Mouse (Mus musculus) layer of hippocampus, adult 9-11 months (tissue): ENCODE results near the gene Hyal1.

Experiments
- DNase-seq: peaks from one replicate; pipeline ENCODE4 v3.0.0; 2022

The Hyal1 gene

DNA sequence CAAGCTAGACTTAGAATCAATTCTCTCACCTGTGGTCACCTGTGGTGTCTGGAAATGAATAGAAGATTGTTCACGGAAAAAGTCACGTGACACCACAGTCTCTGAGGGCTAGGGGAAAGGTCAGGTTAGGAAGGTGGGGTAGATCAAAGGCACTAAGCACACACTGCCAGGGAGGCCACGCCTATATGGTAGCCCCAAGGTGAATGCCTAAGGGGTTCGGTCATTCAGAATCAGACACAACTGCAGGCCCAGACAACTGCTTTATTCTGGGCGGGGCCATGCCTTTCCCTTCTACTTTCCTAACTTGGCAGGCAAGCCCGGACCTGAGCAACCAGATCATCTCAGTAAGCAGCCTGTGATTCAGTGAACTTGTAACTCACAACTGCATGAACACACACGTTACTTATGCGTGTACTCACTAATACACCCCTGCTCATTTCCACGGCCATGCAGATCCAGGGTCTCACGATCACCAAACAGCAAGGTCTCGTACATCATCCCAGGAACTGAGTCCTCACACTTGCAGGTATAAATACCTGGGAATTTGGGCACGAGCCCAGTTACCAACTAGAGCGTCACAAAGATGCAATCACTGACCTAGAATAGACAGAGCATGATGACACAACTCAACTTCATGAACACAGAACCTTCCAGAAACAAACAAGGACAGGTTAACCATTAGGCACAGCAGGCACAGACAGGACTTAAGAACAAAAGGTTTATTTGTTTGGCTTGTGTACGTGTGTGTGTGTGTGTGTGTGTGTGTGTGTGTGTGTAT is 959 bp upstream of the Hyal1 start:
- DNase-seq, result no peak

DNA sequence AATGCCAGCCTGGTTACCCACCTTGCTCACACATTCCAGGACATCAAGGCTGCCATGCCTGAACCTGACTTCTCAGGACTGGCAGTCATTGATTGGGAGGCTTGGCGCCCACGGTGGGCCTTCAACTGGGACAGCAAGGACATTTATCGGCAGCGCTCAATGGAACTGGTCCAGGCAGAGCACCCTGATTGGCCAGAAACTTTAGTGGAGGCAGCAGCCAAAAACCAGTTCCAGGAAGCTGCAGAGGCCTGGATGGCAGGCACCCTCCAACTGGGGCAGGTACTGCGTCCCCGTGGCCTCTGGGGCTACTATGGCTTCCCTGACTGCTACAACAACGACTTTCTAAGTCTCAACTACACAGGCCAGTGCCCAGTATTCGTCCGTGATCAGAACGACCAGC is 1.1 kb downstream of the Hyal1 start:
- no peak for DNase-seq

DNA sequence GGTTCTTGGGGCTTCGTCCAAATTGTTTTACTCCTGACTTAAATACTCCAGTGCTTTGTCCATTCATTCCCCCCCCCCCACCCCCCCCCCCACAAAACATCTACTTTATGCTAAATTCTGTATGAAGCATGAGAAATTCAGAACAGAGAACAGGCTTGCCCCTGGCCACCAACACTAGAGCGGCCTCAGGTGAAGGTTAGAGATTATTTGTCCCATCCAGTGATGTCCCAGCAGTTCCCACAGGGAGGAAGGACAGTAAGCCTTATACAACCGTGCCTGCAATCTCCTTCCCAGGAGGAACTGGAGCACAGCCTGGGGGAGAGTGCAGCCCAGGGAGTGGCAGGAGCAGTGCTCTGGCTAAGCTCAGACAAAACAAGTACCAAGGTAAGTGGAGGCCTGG is 1.9 kb downstream of the Hyal1 start, which contains the start of gene Naa80:
Gene Naa80, plus strand, starts transcription at position 301 of the 400 bp plus-strand sequence.
- DNase-seq, result no peak

DNA sequence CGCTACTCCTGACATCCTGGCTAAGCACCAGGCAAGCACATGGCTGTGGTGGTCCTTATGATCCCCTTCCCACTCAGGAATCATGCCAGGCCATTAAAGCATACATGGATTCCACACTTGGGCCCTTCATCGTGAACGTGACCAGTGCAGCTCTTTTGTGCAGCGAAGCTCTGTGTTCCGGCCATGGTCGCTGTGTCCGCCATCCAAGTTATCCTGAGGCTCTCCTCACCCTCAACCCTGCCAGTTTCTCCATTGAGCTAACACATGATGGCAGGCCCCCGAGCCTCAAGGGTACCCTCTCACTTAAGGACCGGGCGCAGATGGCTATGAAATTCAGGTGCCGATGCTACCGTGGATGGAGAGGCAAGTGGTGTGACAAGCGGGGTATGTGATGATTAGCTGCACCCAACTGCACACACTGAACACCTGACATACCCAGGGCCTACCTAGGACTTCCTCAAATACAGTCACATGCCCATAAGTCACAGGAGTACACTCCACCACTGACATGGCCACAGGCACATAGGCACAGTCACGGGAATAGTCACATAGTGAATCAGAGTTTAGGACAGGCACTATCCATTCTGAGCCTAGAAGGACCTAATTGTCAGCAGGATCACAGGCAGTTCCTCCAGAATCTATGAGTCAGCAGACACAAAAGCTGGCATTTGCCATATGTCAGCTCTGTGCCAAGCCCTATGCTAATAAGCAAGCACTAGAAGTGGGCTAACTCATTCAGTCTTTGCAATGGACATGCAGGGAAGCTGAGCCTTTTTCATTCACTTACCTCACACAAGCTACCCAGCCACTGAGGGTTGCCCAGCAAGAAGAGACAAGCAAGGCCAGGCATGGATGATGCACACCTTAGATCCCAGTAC is 2.5 kb downstream of the Hyal1 start:
- peak; percentile 71 for DNase-seq

DNA sequence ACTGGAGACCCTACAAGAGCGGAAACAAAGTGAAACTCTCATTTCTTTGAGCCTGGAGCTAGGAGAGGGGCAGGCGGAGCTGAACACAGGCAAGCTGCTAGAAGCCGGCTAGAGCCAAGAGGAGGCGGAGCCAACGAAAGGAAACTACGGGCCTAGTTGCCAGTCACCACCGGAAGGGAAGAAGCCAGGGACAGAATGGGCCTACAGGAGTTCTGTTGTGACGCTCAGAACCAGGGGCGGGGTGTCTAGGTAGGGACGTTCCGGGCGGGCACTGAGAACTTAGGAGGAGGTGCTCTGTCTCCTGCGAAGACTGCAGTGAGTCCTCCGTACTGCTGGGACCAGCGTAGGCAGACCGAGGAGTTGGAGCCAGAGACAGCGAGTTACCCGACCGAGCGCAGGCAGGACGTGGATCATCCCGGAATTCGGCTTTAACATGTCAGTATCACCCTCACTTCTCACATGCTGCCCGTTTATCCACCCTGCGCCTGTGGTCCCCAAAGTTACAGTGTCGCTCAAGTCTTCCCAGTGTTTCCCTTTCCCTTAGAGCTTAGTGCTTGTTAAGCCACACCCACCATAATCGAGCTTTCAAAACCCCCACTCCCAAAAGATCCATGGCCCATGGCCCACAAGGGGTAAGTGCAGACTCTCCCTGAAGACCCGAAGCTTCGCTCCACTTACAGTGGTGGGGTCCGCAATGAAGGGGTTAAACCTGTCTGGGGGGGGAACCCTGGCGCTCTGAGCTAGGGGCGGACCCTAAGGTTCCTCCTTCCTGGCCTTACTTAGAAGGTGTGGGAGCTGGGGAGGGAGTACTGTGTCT is 4.0 kb downstream of the Hyal1 start, which contains the start of gene Hyal3:
Gene Hyal3, plus strand, starts transcription at position 318 of the 817 bp plus-strand sequence.
- DNase-seq, result peak; percentile 93

DNA sequence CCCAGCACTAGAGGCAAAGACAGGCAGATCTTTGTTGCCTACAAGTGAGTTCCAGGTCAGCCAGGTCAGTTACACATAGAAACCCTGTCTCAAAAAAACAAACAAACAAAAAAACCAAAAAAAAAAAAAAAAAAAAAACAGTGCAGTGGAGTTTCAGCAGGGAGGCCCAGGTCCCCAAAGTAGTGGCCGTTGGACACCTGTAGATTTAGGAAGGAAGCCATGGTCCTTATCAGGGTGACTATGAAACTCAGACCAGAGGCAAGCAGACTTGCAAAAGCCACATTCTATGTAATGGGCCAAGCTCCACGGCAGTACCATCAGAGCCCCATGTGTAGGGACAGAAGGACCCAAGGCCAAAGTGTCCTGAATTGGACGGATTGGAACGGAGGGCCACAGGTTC is 4.9 kb downstream of the Hyal1 start:
- no peak for DNase-seq

DNA sequence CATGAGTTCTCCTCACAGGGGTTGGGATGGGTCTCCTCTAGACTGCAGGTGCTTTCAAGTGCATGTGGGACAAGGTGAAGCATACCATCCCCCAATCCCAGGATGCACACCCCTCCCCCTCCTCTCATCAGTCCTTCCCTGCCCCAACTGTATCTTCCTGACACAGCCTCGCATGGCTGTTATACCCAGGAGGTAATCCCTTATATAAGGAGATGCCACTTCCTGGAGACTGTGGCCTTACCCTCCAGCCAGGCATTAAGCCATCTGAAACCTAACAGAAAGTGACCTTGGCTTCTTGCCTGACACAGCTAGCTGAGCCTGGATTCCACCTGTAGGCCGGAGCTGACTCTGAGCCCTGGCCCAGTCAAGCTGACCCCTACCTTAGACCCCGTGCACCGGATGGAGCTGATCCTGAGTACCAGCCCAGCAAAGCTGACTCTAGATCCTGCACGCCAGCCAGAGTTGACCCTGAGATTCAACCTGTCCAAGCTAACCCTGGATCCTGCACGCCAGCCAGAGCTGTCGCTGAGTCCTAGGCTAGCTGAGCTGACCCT is 5.9 kb downstream of the Hyal1 start:
- no peak for DNase-seq

DNA sequence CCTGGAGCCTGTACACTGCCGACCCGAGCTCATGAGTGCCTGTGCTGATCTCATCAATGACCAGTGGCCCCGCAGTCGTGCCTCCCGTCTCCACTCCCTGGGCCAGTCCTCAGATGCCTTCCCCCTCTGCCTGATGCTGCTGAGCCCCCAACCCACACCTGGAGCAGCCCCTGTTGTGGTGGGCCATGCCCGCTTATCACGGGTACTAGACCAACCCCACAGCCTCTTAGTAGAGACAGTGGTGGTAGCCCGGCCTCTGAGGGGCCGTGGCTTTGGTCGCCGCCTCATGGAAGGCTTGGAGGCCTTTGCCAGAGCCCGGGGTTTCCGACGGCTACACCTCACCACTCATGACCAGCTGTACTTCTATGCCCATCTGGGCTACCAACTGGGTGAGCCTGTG is 6.4 kb downstream of the Hyal1 start:
- no peak for DNase-seq

DNA sequence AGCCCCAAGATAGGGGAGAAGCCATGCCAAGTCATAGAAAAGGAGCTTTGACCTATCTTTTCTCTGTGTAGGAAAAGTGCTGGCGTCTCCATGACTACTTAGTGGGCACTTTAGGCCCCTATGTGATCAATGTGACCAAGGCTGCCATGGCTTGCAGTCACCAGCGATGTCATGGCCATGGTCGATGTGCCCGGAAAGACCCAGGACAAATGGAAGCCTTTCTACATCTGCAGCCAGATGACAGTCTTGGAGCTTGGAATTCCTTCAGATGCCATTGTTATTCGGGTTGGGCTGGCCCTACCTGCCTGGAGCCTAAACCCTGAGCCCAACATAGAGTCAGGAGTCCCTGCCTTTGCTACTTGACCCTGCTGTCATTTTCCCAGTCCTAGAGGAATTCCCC is 9.8 kb downstream of the Hyal1 start:
- no peak for DNase-seq

DNA sequence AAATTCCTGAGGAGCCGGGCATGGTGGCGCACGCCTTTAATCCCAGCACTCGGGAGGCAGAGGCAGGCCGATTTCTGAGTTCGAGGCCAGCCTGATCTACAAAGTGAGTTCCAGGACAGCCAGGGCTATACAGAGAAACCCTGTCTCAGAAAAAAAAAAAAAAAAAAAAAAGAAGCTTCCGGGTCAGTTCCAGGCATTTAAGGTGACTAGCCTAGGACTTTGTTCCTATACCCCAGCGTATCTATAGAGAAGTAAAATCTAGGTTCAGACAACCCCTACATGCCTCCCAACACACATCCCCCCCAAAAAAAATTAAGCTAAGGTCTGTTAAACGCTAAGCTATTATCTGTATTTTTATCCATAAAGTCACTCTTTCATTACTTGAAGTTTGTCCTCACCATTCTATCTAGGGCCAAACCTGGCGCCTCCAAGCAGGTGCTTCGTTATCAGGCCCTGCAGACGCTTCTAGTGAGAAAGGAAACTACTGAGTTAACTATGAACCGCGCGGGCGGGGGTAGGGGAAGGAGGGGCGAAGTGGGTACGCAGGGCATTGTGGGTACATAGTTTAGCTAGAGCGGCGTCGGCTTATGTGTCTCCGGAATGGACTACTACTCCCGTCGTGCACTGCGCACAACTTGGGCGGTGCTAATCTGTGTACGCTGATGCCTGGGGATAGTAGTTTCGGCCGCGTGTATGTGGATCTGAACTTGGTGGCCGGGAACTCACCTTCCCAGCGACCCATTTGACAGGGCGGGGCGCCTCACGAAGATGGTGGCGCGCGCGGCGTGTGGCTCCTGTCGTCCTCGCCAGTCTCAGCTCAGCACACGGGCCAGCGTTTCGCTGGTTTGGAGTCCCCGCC is 10.5 kb downstream of the Hyal1 start, which contains the start of gene Ifrd2:
Gene Ifrd2, plus strand, starts transcription at position 669 of the 859 bp plus-strand sequence.
- peak; percentile 99 for DNase-seq

DNA sequence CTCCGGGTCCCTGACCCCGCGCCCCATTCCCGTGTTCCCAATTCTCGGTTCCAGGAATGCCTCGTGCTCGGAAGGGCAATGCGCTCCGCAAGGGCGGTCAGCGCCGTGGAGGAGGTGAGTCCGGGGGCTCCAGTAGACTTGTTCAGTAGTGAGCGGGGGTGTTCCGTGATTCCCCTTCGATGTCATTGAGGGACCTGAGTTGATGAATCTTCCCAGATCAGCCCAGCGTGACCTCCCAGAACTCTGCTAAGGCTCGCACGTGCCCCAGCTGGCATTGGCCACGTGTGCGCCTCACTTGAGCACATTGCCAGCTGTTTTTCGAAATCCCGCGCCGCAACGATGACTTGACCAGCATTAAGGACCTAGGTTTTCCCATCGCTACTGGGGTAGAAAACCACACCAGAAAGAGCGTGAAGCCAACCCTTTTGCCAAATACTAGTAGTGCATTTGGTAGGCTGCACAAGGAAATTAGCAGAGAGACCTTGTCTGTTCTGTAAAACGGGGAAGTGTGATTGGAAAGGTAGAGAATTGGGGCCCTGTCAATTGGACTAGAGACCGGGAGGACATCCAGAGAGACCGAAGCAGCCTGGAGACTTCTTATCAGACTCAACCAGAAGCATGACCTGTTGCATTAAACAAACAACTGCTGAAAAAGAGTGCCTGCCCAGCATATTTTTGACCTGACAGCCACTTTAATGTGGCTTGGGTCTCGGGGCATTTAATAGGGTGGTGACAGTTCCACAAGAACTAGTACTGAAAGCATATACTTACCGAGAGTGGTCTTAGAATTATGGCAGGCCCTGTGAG is 11.3 kb downstream of the Hyal1 start:
- DNase-seq, result no peak

DNA sequence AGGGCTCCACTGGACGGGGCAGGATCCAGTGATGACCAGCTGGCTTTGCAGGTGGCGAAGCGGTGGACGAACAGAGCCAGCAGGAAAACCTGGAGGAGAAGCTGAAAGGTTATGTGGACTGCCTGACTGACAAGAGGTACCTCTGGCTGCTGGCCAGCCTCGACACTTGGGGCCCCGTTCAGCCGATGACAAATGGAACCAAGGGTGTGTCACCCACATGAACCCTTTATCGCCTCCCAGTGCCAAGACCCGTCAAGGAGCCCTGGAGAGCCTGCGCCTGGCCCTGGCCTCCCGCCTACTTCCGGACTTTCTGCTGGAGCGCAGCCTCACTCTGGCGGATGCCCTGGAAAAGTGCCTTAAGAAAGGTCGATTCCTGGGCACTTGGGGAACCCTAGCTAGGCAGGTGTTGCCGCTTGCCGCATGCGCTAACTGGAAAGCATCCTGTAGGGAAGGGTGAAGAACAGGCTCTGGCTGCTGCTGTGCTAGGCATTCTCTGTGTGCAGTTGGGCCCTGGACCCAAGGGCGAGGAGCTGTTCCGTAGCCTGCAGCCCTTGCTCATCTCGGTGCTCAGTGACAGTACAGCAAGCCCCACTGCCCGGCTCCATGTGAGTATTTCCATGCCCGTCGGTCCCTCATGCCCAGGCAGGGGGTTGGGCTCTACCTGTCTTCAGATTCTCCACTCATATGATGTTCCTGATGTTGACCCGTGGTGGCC is 13.5 kb downstream of the Hyal1 start:
- no peak for DNase-seq

DNA sequence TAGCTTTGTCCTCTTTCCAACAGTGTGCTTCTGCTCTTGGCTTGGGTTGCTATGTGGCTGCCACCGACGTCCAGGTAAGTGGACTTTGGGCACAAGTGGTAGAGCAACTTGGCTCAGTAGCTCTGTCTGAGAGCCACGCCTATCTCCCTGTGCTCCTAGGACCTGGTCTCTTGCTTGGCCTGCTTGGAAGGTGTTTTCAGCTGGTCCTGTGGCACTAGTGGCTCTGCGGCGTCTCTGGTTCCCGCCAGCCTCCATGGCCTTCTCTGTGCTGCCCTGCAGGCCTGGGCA is 14.0 kb downstream of the Hyal1 start:
- DNase-seq, result no peak

DNA sequence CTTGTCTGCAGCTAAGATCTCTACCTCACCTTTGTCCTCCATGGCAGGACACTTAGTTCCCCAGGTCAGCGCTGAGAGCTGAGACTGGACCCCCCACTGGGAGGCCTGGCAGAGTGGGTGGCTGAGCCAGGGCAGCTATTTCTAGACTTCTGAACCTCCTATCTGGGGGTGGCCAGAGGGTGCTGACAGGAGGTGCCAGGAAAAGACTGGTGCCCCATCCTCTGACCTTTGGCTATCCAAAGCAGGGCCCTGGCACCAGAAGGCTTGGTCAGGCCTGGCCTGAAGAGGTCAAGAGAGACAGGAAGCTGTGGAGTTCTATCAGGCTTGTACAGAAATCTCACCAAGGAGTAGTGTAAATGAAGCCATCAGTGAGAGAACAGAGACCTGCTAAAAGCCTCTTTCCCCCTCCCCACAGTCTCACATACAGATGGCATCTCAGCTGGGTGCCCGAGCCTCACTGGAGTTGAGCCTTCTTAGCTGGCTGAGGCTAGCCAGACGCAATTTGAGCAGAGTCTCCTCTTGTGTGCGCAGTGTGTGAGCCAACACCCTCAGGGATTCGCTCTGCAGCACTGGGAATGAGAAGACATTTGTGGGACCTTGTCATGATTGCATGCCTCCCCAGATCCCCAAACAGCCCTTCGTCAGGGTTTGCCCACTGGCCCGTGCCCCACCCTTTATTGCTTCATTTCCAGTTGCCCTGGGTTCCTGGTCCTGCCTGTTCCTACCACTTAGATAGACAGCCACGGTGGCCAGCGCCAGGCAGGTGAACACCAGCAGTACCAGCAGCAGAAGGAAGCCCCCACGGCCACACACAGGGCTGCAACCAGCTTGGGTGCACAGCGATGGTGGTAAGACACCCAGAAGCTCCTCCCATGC is 16.6 kb downstream of the Hyal1 start:
- DNase-seq, result no peak

DNA sequence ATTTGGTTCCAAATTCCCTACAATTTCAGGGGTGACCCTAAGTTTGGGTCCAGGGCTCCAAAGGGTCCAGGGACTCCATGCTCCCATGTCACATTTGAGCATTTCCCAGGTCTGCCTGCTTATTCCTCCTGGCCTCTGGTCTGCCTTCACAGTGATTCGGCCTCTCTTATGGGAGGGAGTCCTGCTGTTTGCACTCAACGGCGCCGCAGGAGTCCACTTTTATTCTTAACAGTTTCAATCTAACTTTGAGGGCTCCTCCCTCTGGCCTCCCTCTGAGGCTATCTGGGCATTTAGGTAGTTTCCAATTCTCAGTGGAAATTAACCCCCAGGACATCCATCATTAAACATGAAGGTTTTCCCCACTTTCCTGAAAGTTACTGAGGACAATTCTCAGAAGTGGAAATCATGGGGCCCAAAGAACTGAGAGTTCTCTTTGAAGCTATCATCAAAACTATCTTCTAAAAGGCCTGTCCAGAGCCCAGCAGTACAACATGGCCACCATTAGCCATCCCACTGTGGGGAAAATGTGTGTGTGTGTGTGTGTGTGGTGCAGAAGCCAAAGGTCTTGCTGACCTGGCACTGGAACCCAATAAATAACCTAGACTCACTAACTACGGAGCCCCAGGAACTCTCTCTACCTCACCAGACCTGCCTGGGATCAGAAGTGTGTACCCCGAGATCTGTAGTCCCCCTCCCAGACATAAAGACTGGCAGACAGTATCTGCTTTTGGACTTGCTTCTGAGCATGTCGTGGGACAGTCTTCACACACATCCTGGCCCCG is 17.7 kb downstream of the Hyal1 start:
- DNase-seq, result no peak

DNA sequence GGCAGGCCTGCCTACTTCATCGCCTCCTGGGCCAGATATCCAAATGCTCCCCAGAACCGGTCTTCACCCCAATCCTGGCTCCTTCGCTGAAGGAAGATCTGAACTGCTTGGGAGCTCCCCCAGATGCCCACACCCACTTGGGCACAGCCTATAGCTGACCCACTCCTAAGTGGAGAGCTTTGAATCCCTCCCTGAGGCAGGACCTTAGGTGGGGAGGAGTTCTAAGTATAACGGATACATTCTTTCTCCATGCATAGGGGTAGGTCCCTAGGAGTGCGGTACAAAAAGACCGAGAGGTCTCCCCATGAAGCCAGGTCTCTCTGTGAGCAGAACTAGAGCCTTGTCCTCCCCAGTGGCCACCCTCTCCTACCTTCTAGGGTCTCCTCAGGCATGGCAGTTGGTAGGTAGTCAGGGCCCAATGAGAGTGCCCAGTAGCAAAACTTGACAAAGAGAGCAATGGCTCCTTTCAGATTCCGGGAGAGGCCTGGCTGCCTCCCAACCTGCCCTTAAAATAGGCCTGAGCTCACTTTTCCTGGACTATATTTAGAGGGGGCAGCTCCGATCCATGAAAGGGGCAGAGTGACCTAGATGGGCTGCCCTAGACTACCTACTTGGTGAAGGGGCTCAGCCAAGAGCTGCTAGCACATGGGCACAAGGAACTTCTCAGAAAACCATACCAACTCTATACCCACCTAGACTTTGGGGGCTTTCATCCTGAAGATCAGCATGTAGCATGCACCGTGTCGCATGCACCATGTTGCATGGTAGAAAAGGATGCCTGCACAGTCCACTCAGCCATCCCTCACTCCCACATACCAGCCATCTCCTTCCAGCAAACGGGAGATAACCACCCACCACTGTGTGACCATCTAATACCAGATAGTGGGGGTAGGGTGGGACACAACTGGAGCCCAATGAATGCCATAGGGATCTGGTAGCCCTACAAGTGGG is 20.2 kb downstream of the Hyal1 start:
- DNase-seq, result no peak

DNA sequence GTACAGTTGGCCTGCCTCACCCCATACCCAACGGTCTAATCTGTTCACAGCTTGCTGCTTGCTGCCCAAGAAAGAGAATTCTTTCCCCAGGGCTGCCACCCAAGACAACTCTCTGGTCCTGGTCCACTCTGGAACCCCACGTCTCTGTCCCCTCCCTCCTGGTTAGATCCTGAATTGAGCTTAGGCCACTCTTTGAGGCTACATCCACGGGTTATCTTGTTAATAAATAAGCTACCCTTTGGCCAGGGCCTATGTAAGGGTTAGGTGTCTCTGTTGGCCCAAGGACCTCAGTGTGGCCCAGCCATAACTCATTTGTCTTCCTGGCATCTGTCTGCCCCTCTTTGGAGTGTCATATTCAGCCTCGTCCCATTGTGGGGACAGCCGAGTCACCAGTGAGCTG is 21.7 kb downstream of the Hyal1 start:
- DNase-seq, result no peak
